Mouse (Mus musculus) hindbrain, embryonic 14.5 days (tissue): ENCODE measurements around the gene Slc4a1ap. TPM values are rescaled to one million over a fixed set of nuclear protein-coding genes. Genes with fewer than 3 reads are reported as not detected.

ENCODE experiments used
- ATAC-seq: fragments of 200-750 bp; cut with Nextera tagmentation; 2 replicates; pipeline ENCODE4 v1.8.0; 2017; ENCODE audit warnings: moderate number of reproducible peaks, mild to moderate bottlenecking, moderate TSS enrichment, moderate library complexity; ENCODE audit not compliant: low FRiP score
- DNase-seq: peaks from one replicate; pipeline ENCODE4 v3.0.0-alpha.2; 2015; ENCODE audit warnings: low spot score
- H3K27ac ChIP-seq: fragments of 300-500 bp; sonication (generic); 2 replicates; pipeline ENCODE4 v1.5.1; 2014; ENCODE audit warnings: mild to moderate bottlenecking, moderate library complexity
- H3K27me3 ChIP-seq: fragments of 300-500 bp; sonication (generic); 2 replicates; pipeline ENCODE4 v1.6.1; 2014; ENCODE audit warnings: mild to moderate bottlenecking, low read length, mixed read lengths; ENCODE audit not compliant: control insufficient read depth, insufficient read depth
- H3K36me3 ChIP-seq: fragments of 300-500 bp; sonication (generic); replicated peaks from 2 replicates; pipeline ENCODE4 v1.6.1; 2014; ENCODE audit not compliant: control insufficient read depth, insufficient read depth
- H3K4me1 ChIP-seq: fragments of 300-500 bp; sonication (generic); replicated peaks from 2 replicates; pipeline ENCODE4 v1.6.1; 2014; ENCODE audit warnings: antibody characterized with exemption, low read length, mixed read lengths; ENCODE audit not compliant: control insufficient read depth, insufficient read depth
- H3K4me2 ChIP-seq: fragments of 300-500 bp; sonication (generic); replicated peaks from 2 replicates; pipeline ENCODE4 v1.6.1; 2014; ENCODE audit warnings: mild to moderate bottlenecking, moderate library complexity
- H3K4me3 ChIP-seq: fragments of 300-500 bp; sonication (generic); replicated peaks from 2 replicates; pipeline ENCODE4 v1.5.1; 2014; ENCODE audit warnings: mild to moderate bottlenecking, low read length
- H3K9ac ChIP-seq: fragments of 300-500 bp; sonication (generic); 2 replicates; pipeline ENCODE4 v1.6.1; 2014
- H3K9me3 ChIP-seq: fragments of 300-500 bp; sonication (generic); 2 replicates; pipeline ENCODE4 v1.6.1; 2016; ENCODE audit warnings: low read length; ENCODE audit not compliant: control insufficient read depth
- WGBS: fragments of 180-500 bp; shearing (Covaris S2); extraction: QIAGEN DNeasy Blood & Tissue Kit; methylation state at CpG from one replicate; pipeline ENCODE4 v1.1.7; 2014; 5-methylcytosine and 5-hydroxymethylcytosine counted together
- polyA plus RNA-seq: library from polyadenylated mRNA; unstranded; fragments of >200 nt; fragmentation: Nextera tagmentation; extraction: Ambion mirVana; gene quantifications from 2 replicates; pipeline ENCODE4 v1.2.1, GENCODE M21; 2014

The Slc4a1ap gene
- polyA plus RNA-seq, 1 experiment from 2014 or later: 31.8 TPM

DNA sequence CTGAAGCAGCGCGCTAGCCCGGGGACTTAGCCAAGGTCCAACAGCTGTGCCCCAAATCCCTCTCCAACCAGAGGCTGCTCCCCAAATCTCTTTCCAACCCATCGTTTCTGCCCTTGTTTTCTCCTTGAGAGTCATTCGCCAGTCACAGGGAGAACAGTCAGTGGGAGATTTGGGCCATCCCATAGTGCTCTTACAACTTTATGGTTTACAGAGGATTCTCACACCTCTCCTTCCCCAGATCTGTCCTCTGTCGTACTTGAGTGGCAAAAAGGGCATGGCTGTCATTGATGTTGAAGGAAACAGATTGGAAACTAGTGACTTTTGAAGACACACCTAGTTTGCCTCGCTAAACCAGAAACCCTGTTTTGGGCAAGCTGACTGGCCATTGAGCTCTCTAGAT lies 37.1 kb downstream of the Slc4a1ap start:
- DNase-seq (no peak), ATAC-seq (no peak)
- no peak overlapping the region for H3K27ac ChIP-seq
- no peaks in the 10 kb centered on the region for H3K27me3 ChIP-seq
- H3K4me3 ChIP-seq: no peak overlapping the region
- H3K4me1 ChIP-seq: no peaks in the 10 kb centered on the region
- peaks cover 17% of the 10 kb centered on the region; the same call in 1 of the 2 replicates for H3K36me3 ChIP-seq
- no peak overlapping the region for H3K4me2 ChIP-seq
- H3K9me3 ChIP-seq: no peaks in the 10 kb centered on the region
- WGBS: 48% methylated on average over 7 of the region's 7 CpGs
- H3K9ac ChIP-seq: no peak overlapping the region

DNA sequence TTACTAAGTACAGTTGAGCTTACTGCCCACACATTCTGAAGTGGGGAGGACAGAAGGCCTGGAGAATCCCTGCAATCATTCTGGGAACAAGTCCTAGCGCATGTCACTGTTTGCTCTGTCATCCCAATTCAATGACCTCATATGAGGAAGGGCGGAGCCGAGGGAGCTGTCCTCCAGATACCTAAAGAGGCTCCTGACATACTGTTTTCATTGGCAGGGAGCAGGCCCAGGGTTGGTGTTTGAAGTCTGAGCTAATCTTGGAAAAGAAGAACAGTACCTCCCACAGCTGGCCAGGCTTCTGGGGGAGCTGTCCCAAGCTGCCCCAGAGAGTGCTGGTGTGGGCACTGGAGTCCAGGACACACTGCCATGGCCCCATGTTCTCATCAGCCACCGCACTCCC lies 38.2 kb downstream of the Slc4a1ap start:
- no peak overlapping the region for H3K27ac ChIP-seq
- WGBS: 87% methylated on average over 4 of the region's 4 CpGs
- H3K4me1 ChIP-seq: no peaks in the 10 kb centered on the region
- H3K27me3 ChIP-seq: no peaks in the 10 kb centered on the region
- 0 out of 2 replicates have a peak, but pooled peaks cover 13% of the 10 kb centered on the region for H3K36me3 ChIP-seq
- ATAC-seq (no peak), DNase-seq (no peak)
- H3K4me3 ChIP-seq: no peak overlapping the region
- H3K4me2 ChIP-seq: no peak overlapping the region
- H3K9ac ChIP-seq: no peak overlapping the region
- H3K9me3 ChIP-seq: no peaks in the 10 kb centered on the region

DNA sequence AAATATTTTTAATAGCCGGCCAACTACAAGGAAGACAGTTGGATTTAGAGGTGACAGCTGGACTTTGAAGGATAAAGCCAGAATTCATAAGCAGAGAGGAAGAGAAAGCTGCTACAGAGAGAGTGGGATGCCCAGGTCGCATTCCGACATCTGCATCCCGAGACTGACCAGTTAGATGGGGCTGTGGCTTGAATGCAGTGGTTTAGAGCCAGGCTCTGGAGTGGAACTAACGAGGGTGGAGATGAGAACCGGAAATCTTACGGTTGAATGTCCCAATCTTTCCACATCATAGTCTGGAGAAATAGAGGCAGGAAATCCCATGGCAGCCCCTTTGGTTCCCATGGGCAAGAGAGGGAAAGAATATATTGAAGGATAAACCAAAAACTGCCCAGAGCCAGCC lies 39.2 kb downstream of the Slc4a1ap start:
- Histone ChIP-seq H3K4me2 (no peak overlapping the region), H3K27ac (no peak overlapping the region), H3K9ac (no peak overlapping the region), H3K36me3 (0 out of 2 replicates have a peak, but pooled peaks cover 13% of the 10 kb centered on the region), H3K9me3 (no peaks in the 10 kb centered on the region), H3K4me3 (no peak overlapping the region), H3K4me1 (0 out of 2 replicates have a peak, but pooled peaks cover 2% of the 10 kb centered on the region), H3K27me3 (no peaks in the 10 kb centered on the region)
- WGBS: 81% methylated on average over 7 of the region's 7 CpGs
- DNase-seq: no peak
- no peak for ATAC-seq

DNA sequence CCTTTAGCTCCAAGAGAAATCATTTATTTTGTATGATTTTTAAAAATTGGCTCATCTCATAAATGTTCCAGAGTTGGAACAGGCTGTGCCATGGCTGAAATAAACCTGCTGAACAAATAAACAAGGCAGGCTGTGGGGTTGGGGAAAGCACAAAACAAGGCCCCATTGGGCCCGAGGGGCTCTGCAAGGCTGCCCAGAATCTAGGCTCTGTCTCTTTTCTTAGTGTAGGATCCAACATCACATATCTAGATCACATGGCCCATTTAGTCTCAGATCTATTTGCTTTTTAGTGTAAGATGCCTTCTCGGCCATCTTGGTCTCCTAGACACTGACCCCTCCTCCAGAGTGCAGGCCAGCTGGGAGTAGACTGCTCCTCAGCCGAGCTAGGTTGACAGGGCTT lies 39.7 kb downstream of the Slc4a1ap start:
- Histone ChIP-seq H3K9me3 (no peaks in the 10 kb centered on the region), H3K4me1 (0 out of 2 replicates have a peak, but pooled peaks cover 5% of the 10 kb centered on the region), H3K4me2 (no peak overlapping the region), H3K36me3 (0 out of 2 replicates have a peak, but pooled peaks cover 12% of the 10 kb centered on the region), H3K27me3 (no peaks in the 10 kb centered on the region), H3K27ac (no peak overlapping the region), H3K4me3 (no peak overlapping the region), H3K9ac (no peak overlapping the region)
- WGBS: 42% methylated on average over 3 of the region's 3 CpGs
- ATAC-seq (no peak), DNase-seq (no peak)

DNA sequence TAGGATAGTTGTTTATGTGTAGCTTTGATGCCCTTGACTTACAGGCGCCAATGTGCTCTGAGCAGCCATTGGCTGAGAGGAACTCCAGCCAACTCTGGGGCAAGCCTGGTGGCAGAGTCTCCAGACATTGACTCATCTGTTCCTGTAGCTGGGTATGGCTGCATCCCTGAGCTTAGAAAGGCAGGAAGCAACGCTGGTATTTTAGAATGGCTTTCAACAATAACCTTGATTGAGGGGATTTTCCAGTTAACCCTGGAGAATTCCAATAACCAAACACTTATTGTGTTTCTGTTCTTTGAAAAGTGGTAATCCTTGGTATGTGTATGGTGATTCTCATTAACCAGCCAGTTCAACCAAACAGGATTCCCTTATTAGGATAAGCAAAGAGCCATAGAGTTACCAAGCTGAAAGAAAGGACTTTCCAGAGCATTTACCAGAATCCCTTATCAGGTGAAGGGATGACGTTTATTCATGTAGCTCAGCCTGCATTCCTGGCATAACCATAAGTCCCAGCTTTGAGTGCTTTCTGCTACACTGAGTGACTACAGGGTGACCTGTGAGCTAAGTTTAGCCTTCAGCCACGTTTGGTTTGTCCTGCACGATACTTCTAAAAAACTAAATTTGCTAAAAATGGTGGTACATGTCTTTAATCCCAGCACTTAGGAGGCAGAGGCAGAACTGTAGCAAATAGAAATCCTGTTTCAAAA lies 41.3 kb downstream of the Slc4a1ap start:
- H3K4me2 ChIP-seq: no peak overlapping the region
- no peak for ATAC-seq

DNA sequence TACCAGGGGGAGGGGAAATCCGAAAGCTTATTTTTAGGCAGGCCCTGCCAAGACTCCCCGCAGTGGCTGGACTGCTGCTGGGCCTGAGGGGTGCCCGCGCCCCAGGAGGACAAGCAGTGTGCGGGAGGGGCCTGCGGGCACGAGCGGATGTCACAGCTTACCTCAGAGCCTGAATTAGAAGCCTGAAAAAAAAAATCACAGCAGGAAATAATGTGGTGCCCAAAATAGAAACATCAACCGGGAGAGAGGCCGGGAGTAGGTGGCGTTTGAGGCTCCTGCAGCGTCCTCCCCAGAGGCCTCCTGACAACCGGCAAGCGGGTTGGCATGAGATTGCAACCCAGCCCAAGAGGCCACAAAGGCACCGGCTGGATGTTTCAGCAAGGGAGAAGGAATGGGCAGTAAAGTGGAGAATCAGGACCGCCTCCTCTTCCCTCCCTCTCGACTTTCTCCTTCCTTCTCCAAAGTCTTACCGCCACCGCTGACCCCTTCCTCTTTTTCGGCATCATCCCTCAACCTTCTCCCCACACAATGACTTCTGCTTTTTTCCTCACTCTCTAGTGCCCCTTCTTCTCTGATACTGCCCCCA lies 44.3 kb downstream of the Slc4a1ap start:
- Histone ChIP-seq H3K27ac (no peak overlapping the region), H3K9me3 (no peaks in the 10 kb centered on the region), H3K9ac (peak overlapping the region; percentile 21; the same call in 1 of the 2 replicates), H3K4me2 (peak overlapping the region; percentile 40), H3K36me3 (no peaks in the 10 kb centered on the region), H3K4me3 (no peak overlapping the region), H3K27me3 (no peaks in the 10 kb centered on the region), H3K4me1 (0 out of 2 replicates have a peak, but pooled peaks cover 5% of the 10 kb centered on the region)
- 18% methylated on average over 20 of the region's 20 CpGs for WGBS
- ATAC-seq (no peak), DNase-seq (no peak)

More for the DNA sequence above, 41.3 kb downstream of the Slc4a1ap start:
- Histone ChIP-seq H3K9me3 (no peaks in the 10 kb centered on the region), H3K36me3 (no peaks in the 10 kb centered on the region), H3K9ac (no peak overlapping the region), H3K27ac (no peak overlapping the region), H3K4me1 (0 out of 2 replicates have a peak, but pooled peaks cover 5% of the 10 kb centered on the region), H3K27me3 (no peaks in the 10 kb centered on the region), H3K4me3 (no peak overlapping the region)
- no peak for DNase-seq
- WGBS: 82% methylated on average over 5 of the region's 5 CpGs

DNA sequence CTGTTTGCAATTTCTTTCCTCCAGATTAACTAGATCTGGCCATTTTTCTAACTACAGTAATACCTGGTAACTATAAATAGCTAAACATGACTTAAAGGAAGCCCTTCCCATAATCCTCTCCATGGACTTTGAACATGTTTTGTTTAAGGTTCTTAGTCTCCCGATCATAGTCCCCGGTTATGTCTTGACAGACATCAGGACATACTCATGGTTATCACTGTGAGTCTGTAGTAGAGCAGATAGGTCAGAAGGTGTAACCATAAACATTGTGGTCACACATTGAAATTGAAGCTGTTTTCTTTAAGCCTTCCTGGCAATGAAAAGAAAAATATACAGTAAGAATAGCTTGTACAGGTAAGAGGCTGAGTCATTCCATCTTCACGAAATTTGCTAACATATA lies 46.9 kb downstream of the Slc4a1ap start:
- no peaks in the 10 kb centered on the region for H3K36me3 ChIP-seq
- no peak overlapping the region for H3K27ac ChIP-seq
- DNase-seq: no peak
- H3K27me3 ChIP-seq: no peaks in the 10 kb centered on the region
- H3K4me3 ChIP-seq: no peak overlapping the region
- H3K4me2 ChIP-seq: no peak overlapping the region
- H3K9me3 ChIP-seq: no peaks in the 10 kb centered on the region
- 0 out of 2 replicates have a peak, but pooled peaks cover 5% of the 10 kb centered on the region for H3K4me1 ChIP-seq
- ATAC-seq: no peak
- WGBS: 93% methylated on average over 3 of the region's 3 CpGs
- H3K9ac ChIP-seq: no peak overlapping the region

DNA sequence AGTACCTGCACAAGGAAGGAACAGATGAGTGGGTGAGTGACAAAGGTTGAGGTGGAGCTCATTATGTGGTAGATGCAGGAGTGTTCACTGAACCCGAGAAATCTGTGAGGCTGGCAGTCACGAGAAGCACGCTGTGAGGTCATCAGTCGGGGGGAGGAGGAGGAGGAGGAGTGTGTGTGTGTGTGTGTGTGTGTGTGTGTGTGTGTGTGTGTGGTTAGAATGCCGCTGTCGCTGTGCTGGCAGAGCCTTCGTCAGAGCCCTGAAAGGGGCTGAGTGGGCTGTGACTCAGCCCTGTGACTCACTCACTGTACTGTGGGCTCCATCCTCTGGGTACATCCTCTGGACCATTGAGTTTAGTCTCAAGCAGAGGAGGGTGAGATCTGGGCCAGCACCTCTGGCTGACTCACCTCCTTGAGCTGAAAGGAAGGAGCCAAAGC lies 49.8 kb downstream of the Slc4a1ap start:
- Histone ChIP-seq H3K4me3 (no peak overlapping the region), H3K36me3 (no peaks in the 10 kb centered on the region), H3K4me1 (no peaks in the 10 kb centered on the region), H3K27me3 (no peaks in the 10 kb centered on the region), H3K9ac (no peak overlapping the region), H3K27ac (no peak overlapping the region), H3K4me2 (no peak overlapping the region), H3K9me3 (no peaks in the 10 kb centered on the region)
- DNase-seq (no peak), ATAC-seq (no peak)
- 62% methylated on average over 7 of the region's 7 CpGs for WGBS

DNA sequence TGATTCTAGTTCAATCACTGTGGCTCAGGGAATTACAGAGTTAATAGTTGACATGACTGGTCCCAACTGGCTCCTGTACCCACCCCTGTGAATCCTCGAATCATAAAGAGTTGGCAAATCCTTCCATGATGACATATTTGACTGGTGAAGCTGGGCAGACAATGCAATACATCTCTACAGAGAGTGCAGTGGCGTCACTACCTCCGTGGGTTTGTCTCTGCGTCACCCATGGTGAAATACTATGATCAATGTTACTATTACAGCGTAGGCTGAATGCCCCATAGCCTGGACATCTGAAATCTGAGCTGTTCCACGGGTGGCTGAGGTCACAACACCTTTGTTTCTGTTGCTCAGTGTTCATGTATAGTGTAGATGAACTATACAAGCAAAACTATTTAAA lies 54.5 kb downstream of the Slc4a1ap start:
- 79% methylated on average over 6 of the region's 6 CpGs for WGBS
- DNase-seq: no peak
- Histone ChIP-seq H3K4me3 (no peak overlapping the region), H3K4me2 (no peak overlapping the region), H3K9me3 (no peaks in the 10 kb centered on the region), H3K36me3 (no peaks in the 10 kb centered on the region), H3K27ac (no peak overlapping the region), H3K9ac (no peak overlapping the region), H3K4me1 (no peaks in the 10 kb centered on the region), H3K27me3 (no peaks in the 10 kb centered on the region)
- no peak for ATAC-seq
